Mouse (Mus musculus): ENCODE data around the gene Fyn. TPM values are rescaled to one million over a fixed set of nuclear protein-coding genes. Genes with fewer than 3 reads are reported as not detected.

The Fyn gene
- polyA plus RNA-seq, 1 experiment from 2014 or later = 36.0 TPM

DNA sequence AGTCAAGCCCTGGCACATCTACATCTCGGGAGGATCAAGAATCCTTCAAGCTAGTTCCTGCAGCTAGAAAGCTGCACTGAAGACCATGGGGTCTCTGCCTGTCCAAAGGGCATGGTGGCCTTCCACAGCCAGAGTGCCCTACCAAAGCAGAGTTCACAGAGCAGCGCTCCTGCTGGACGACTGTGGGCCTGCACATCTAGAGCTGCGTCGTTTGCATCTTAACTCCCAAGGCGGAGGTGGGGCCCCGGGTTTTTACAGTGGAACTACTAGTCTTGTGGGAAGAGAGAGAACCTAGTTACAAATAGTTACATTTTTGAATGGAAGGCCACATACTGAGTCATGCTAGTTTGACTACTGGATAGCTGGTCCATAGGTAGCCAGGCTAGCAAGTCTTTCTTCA is 30.3 kb downstream of the Fyn start:
- no peak for DNase-seq (ENCODE audit: low spot score)
- Histone ChIP-seq H3K4me1 (replicated peaks; ENCODE audit: control insufficient read depth, insufficient read depth, low read length) (no peaks in the 10 kb centered on the region), H3K27me3 (replicated peaks; ENCODE audit: control insufficient read depth, insufficient read depth, low read length) (no peaks in the 10 kb centered on the region), H3K27ac (ENCODE audit: low read depth) (no peak overlapping the region), H3K4me3 (ENCODE audit: low read depth, low read length) (no peak overlapping the region), H3K4me2 (ENCODE audit: low read length) (no peak overlapping the region), H3K36me3 (ENCODE audit: control insufficient read depth, insufficient read depth, low read length) (peaks cover 7% of the 10 kb centered on the region; the same call in 1 of the 2 replicates), H3K9me3 (ENCODE audit: control insufficient read depth, low read length) (no peaks in the 10 kb centered on the region), H3K9ac (ENCODE audit: low read length) (no peak overlapping the region)
- WGBS = 79% methylated on average over 7 of the region's 7 CpGs
- no peak for ATAC-seq (replicated peaks; ENCODE audit: low FRiP score, low TSS enrichment, low read depth)

DNA sequence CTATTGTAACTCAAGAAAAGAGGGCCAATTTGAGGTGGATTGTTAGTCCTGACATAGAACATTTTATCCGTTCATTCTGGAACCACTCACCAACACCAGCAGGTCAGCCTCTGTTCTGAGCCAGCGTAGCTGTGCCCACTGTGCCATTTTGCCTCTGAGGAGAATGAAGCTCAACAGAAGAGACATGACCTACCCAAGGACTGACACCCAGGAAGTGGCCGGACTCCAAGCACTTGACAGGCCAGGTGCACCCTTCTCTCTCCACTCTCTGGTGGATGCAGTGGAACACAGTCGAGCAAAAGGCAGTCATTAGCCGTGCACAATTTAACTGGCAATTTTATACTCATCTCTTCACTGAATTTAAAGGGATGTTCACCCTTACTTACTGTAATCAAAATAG is 31.5 kb downstream of the Fyn start:
- Histone ChIP-seq H3K9ac (ENCODE audit: low read length) (no peak overlapping the region), H3K4me3 (ENCODE audit: low read depth, low read length) (no peak overlapping the region), H3K9me3 (ENCODE audit: control insufficient read depth, low read length) (no peaks in the 10 kb centered on the region), H3K4me2 (ENCODE audit: low read length) (no peak overlapping the region), H3K27me3 (replicated peaks; ENCODE audit: control insufficient read depth, insufficient read depth, low read length) (no peaks in the 10 kb centered on the region), H3K4me1 (replicated peaks; ENCODE audit: control insufficient read depth, insufficient read depth, low read length) (no peaks in the 10 kb centered on the region), H3K36me3 (ENCODE audit: control insufficient read depth, insufficient read depth, low read length) (peaks cover 5% of the 10 kb centered on the region; the same call in 1 of the 2 replicates), H3K27ac (ENCODE audit: low read depth) (no peak overlapping the region)
- 86% methylated on average over 5 of the region's 5 CpGs for WGBS
- no peak for DNase-seq (ENCODE audit: low spot score)
- ATAC-seq (replicated peaks; ENCODE audit: low FRiP score, low TSS enrichment, low read depth) = no peak

DNA sequence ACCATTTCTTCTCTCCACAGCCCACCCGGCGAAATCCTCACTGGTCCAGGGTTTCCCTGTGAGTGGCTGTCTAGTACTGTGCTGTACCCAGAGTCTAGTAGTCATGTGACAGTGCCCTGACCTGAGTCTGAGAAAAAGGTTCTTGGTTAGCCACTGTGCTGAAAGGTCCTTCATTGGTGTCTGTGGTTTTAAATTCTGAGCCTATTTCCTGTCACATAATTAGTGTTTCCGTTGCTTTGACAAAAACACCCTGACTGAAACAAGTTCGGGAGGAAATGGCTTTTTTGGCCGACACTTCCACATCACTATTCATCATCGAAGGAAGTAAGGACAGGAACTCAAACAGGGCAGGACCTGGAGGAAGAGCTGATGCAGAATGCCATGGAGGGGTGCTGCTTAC is 33.8 kb downstream of the Fyn start:
- DNase-seq (ENCODE audit: low spot score) (no peak), ATAC-seq (replicated peaks; ENCODE audit: low FRiP score, low TSS enrichment, low read depth) (no peak)
- Histone ChIP-seq H3K27me3 (replicated peaks; ENCODE audit: control insufficient read depth, insufficient read depth, low read length) (no peaks in the 10 kb centered on the region), H3K4me2 (ENCODE audit: low read length) (no peak overlapping the region), H3K36me3 (ENCODE audit: control insufficient read depth, insufficient read depth, low read length) (no peaks in the 10 kb centered on the region), H3K9me3 (ENCODE audit: control insufficient read depth, low read length) (no peaks in the 10 kb centered on the region), H3K4me1 (replicated peaks; ENCODE audit: control insufficient read depth, insufficient read depth, low read length) (no peaks in the 10 kb centered on the region; the same call in 1 of the 2 replicates), H3K27ac (ENCODE audit: low read depth) (no peak overlapping the region), H3K4me3 (ENCODE audit: low read depth, low read length) (no peak overlapping the region), H3K9ac (ENCODE audit: low read length) (no peak overlapping the region)
- WGBS = 82% methylated on average over 6 of the region's 6 CpGs

DNA sequence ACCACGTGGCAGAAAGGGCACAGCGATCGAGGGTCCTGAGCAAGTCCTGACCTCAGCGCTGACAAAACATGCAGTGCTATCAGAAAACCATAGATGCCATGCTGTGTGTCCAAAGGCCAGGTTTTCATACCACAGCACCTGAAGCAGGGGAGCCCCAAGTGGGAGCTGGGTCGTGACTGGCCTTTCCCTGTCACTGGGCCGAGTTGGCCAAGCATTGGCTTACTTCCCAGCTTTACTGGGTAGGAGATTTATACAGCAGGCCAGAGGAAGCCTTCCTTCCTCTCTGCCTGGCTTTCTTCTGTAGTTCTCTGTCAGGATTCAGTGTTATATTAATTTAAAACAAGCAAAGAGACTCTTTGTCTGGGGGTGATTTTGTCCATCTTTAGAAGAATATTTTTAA is 35.1 kb downstream of the Fyn start:
- no peaks in the 10 kb centered on the region for H3K27me3 ChIP-seq (replicated peaks; ENCODE audit: control insufficient read depth, insufficient read depth, low read length)
- ATAC-seq (replicated peaks; ENCODE audit: low FRiP score, low TSS enrichment, low read depth) = no peak

DNA sequence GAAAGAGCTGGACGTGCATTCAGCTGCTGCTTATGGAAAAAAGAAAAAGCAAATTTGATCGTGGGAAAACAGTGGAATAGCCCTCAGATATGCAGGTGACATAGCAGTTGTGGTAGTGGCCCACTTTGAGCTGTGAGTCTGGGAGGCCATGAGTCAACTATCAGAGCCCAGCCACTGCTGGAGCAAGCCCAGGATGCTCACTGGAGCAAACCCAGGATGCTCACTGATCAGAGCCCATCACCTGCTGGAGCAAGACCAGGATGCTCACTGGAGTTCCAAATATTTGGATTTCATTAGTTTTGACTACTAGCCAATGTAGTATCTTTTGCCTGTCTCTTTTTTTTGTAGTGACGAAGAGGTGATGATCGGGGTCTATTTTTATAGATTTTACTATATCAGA is 35.5 kb downstream of the Fyn start:
- no peak overlapping the region for H3K9ac ChIP-seq (ENCODE audit: low read length)
- ATAC-seq (replicated peaks; ENCODE audit: low FRiP score, low TSS enrichment, low read depth) (no peak), DNase-seq (ENCODE audit: low spot score) (no peak)

More for the DNA sequence above, 35.1 kb downstream of the Fyn start:
- no peak for DNase-seq (ENCODE audit: low spot score)
- no peak overlapping the region for H3K27ac ChIP-seq (ENCODE audit: low read depth)
- no peak overlapping the region for H3K4me2 ChIP-seq (ENCODE audit: low read length)
- H3K4me1 ChIP-seq (replicated peaks; ENCODE audit: control insufficient read depth, insufficient read depth, low read length) = no peaks in the 10 kb centered on the region; the same call in 1 of the 2 replicates
- no peak overlapping the region for H3K9ac ChIP-seq (ENCODE audit: low read length)
- H3K4me3 ChIP-seq (ENCODE audit: low read depth, low read length) = no peak overlapping the region
- 74% methylated on average over 6 of the region's 6 CpGs for WGBS
- H3K9me3 ChIP-seq (ENCODE audit: control insufficient read depth, low read length) = no peaks in the 10 kb centered on the region
- no peaks in the 10 kb centered on the region for H3K36me3 ChIP-seq (ENCODE audit: control insufficient read depth, insufficient read depth, low read length)

DNA sequence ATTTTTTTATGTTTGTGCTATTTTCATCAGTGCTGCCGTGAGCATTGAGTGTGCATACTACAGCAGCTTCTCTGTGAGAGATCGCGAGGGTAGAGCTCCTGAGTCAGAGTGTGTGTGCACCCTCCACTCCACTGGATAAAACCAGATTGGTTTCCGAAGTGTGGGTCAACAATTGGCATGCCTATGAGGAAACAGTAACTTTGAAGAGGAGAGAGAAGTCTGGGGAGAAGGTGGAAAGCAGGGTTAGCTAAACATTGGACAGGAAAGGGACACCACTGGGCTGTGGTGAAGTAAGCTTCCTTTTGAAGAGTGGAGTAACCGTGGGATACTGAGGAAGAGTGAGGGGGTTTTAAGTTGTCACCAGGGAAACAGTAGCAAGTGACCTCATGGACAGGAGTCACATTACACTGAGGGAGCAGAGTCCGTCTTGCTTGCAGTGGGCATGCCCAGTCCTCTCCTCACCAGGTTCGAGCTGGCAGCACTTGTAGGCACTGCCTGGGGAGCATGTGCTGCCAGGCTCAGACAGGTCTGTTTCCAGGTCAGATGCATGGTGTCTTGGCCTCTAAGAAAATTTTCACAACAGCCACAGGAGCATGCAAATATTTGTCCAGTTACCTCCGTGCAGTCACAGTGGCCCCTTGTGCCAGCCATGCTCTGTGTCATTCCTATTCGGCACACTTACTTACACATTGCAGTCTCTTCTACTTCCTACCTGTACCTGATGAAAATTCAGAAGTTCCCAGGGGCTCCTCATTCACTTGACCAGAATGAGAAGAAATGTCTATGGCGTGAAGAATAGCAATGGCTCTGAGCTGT is 37.5 kb downstream of the Fyn start:
- H3K27me3 ChIP-seq (replicated peaks; ENCODE audit: control insufficient read depth, insufficient read depth, low read length) = no peaks in the 10 kb centered on the region
- no peak overlapping the region for H3K9ac ChIP-seq (ENCODE audit: low read length)
- H3K4me1 ChIP-seq (replicated peaks; ENCODE audit: control insufficient read depth, insufficient read depth, low read length) = peaks cover 2% of the 10 kb centered on the region; the same call in 1 of the 2 replicates
- no peak overlapping the region for H3K4me3 ChIP-seq (ENCODE audit: low read depth, low read length)
- H3K4me2 ChIP-seq (ENCODE audit: low read length) = no peak overlapping the region
- ATAC-seq (replicated peaks; ENCODE audit: low FRiP score, low TSS enrichment, low read depth) (0 out of 2 replicates have a peak, but pooled peaks have one; percentile 40), DNase-seq (ENCODE audit: low spot score) (no peak)
- H3K27ac ChIP-seq (ENCODE audit: low read depth) = no peak overlapping the region
- H3K36me3 ChIP-seq (ENCODE audit: control insufficient read depth, insufficient read depth, low read length) = no peaks in the 10 kb centered on the region
- 63% methylated on average over 10 of the region's 10 CpGs for WGBS
- H3K9me3 ChIP-seq (ENCODE audit: control insufficient read depth, low read length) = no peaks in the 10 kb centered on the region

More for the DNA sequence above, 35.5 kb downstream of the Fyn start:
- 81% methylated on average over 4 of the region's 4 CpGs for WGBS
- Histone ChIP-seq H3K27me3 (replicated peaks; ENCODE audit: control insufficient read depth, insufficient read depth, low read length) (no peaks in the 10 kb centered on the region), H3K27ac (ENCODE audit: low read depth) (no peak overlapping the region), H3K9me3 (ENCODE audit: control insufficient read depth, low read length) (no peaks in the 10 kb centered on the region), H3K4me3 (ENCODE audit: low read depth, low read length) (no peak overlapping the region), H3K4me2 (ENCODE audit: low read length) (no peak overlapping the region), H3K36me3 (ENCODE audit: control insufficient read depth, insufficient read depth, low read length) (no peaks in the 10 kb centered on the region), H3K4me1 (replicated peaks; ENCODE audit: control insufficient read depth, insufficient read depth, low read length) (no peaks in the 10 kb centered on the region; the same call in 1 of the 2 replicates)

DNA sequence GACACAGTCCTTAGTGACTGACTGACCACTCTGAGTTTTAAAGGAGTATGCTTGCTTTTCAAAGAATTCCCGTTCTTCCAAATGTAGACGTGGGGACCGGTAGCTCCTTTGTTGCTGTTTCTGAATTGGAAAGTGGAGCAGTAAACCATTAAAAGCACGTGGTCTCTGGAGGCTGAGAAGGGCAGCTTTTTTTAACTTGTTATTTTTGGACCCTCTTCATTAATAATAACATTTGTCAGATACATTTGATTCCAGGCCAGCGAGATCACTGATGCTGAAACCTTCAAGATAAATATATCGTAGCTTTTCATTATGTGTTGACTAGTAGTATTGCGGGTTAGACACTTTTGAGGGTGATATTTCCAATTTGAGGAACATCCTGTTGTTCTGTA is 38.1 kb downstream of the Fyn start:
- ATAC-seq (replicated peaks; ENCODE audit: low FRiP score, low TSS enrichment, low read depth) (no peak), DNase-seq (ENCODE audit: low spot score) (no peak)
- no peak overlapping the region for H3K4me2 ChIP-seq (ENCODE audit: low read length)
- 61% methylated on average over 7 of the region's 7 CpGs for WGBS
- H3K36me3 ChIP-seq (ENCODE audit: control insufficient read depth, insufficient read depth, low read length) = no peaks in the 10 kb centered on the region
- no peaks in the 10 kb centered on the region for H3K27me3 ChIP-seq (replicated peaks; ENCODE audit: control insufficient read depth, insufficient read depth, low read length)
- no peak overlapping the region for H3K4me3 ChIP-seq (ENCODE audit: low read depth, low read length)
- no peaks in the 10 kb centered on the region for H3K9me3 ChIP-seq (ENCODE audit: control insufficient read depth, low read length)
- H3K27ac ChIP-seq (ENCODE audit: low read depth) = no peak overlapping the region
- peaks cover 2% of the 10 kb centered on the region; the same call in 1 of the 2 replicates for H3K4me1 ChIP-seq (replicated peaks; ENCODE audit: control insufficient read depth, insufficient read depth, low read length)
- H3K9ac ChIP-seq (ENCODE audit: low read length) = no peak overlapping the region

DNA sequence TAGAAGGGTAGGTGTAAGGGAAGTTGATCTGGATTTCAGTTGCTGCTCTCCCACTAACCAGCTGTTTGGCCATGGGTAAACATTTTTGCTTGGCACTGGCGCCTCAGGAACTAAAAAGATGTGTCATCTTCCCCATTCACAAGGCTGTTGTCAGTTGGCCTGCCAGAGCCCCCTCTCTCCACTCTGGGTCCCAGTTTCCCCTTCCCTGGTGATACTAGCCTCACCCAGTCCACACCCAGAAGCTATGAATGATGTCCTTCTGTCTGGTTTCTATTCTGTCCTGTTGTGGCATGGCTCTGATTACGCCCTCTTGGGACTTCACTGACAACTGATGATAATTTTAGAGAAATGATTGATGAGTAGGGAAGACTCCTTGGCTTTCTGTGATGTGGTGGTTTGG is 38.9 kb downstream of the Fyn start:
- no peaks in the 10 kb centered on the region for H3K9me3 ChIP-seq (ENCODE audit: control insufficient read depth, low read length)
- no peaks in the 10 kb centered on the region for H3K27me3 ChIP-seq (replicated peaks; ENCODE audit: control insufficient read depth, insufficient read depth, low read length)
- no peaks in the 10 kb centered on the region for H3K36me3 ChIP-seq (ENCODE audit: control insufficient read depth, insufficient read depth, low read length)
- WGBS = 88% methylated on average over 2 of the region's 2 CpGs
- H3K4me2 ChIP-seq (ENCODE audit: low read length) = no peak overlapping the region
- H3K4me1 ChIP-seq (replicated peaks; ENCODE audit: control insufficient read depth, insufficient read depth, low read length) = peaks cover 2% of the 10 kb centered on the region; the same call in 1 of the 2 replicates
- no peak overlapping the region for H3K9ac ChIP-seq (ENCODE audit: low read length)
- no peak overlapping the region for H3K27ac ChIP-seq (ENCODE audit: low read depth)
- no peak overlapping the region for H3K4me3 ChIP-seq (ENCODE audit: low read depth, low read length)
- ATAC-seq (replicated peaks; ENCODE audit: low FRiP score, low TSS enrichment, low read depth) = no peak
- DNase-seq (ENCODE audit: low spot score) = no peak

DNA sequence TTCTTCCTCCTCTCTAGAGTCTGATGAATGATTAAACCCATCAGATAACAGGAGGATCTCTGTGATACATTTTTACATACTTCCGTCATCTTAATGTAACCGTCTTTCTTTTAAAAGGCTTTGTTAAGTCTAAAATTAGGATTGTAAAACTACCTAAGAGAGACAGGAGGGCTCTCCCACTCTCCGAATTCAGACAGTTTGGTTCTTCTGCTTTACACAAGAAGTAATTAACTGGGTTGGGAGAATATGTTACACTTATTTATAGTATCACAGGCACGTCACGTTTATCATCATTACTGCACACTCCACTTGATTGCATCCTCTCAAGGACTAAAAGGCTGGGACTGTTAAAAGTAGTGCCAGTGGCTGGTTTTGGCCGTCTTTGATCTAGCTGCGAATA is 40.9 kb downstream of the Fyn start:
- no peak overlapping the region for H3K9ac ChIP-seq (ENCODE audit: low read length)
- ATAC-seq (replicated peaks; ENCODE audit: low FRiP score, low TSS enrichment, low read depth) = no peak
- 59% methylated on average over 7 of the region's 7 CpGs for WGBS
- no peaks in the 10 kb centered on the region for H3K9me3 ChIP-seq (ENCODE audit: control insufficient read depth, low read length)
- H3K4me3 ChIP-seq (ENCODE audit: low read depth, low read length) = no peak overlapping the region
- no peak overlapping the region for H3K4me2 ChIP-seq (ENCODE audit: low read length)
- H3K27me3 ChIP-seq (replicated peaks; ENCODE audit: control insufficient read depth, insufficient read depth, low read length) = no peaks in the 10 kb centered on the region
- DNase-seq (ENCODE audit: low spot score) = no peak
- no peaks in the 10 kb centered on the region for H3K36me3 ChIP-seq (ENCODE audit: control insufficient read depth, insufficient read depth, low read length)
- no peak overlapping the region for H3K27ac ChIP-seq (ENCODE audit: low read depth)
- H3K4me1 ChIP-seq (replicated peaks; ENCODE audit: control insufficient read depth, insufficient read depth, low read length) = peaks cover 2% of the 10 kb centered on the region; the same call in 1 of the 2 replicates

Measured in intestine, embryonic 14.5 days (tissue).